Mouse (Mus musculus): ENCODE measurements around the gene Gm44503.

GRCm38 (mm10) chr9:72992576-72992975 lies 33.9 kb downstream of the Gm44503 start:
- TF ChIP-seq CTCF (IDR thresholded peaks at IDR 0.05; ENCODE audit: low read depth, low read length) (no peak), GATA1 (IDR thresholded peaks at IDR 0.05; ENCODE audit: borderline replicate concordance, low read length) (no peak), POLR2AphosphoS5 (IDR thresholded peaks at IDR 0.05; ENCODE audit: insufficient replicate concordance, low read depth, low read length) (no peak), TAL1 (conservative IDR thresholded peaks at IDR 0.05; ENCODE audit: low read depth, low read length) (no peak)

Measured in G1E (cell line).